8 mouse cellular contexts compared by ENCODE assay signal in genomic region chr10:85103085-85103885, GRCm38 (mm10). TPM values are rescaled to one million over a fixed set of nuclear protein-coding genes. Genes with fewer than 3 reads are reported as not detected.
A peak's percentile ranks its signal among the peaks of the same experiment; 100 is the strongest.
DNase-seq lines count a peak whose midpoint lies in the region; ATAC-seq and TF ChIP-seq lines count a peak whose summit lies in the region.

No protein-coding gene starts in this region.

- peak overlapping the region; percentile 93 for H3K27ac ChIP-seq in hindbrain, postnatal 0 days
- H3K27ac ChIP-seq in midbrain, embryonic 16.5 days (ENCODE audit: low read length): peak overlapping the region; percentile 86

- H3K4me2 ChIP-seq in hindbrain, postnatal 0 days (ENCODE audit: low read depth, low read length): peak overlapping the region; percentile 76
- peak overlapping the region; percentile 96 for H3K4me2 ChIP-seq in midbrain, embryonic 16.5 days (ENCODE audit: low read length)

- TF ChIP-seq CTCF in hindbrain, postnatal 0 days (IDR thresholded peaks at IDR 0.05; ENCODE audit: low read depth): peak; percentile 14; the same call in 1 of the 2 replicates

- H3K9me3 ChIP-seq in hindbrain, postnatal 0 days (ENCODE audit: low read length): no peaks in the 10 kb centered on the region
- no peaks in the 10 kb centered on the region for H3K9me3 ChIP-seq in midbrain, embryonic 16.5 days (replicated peaks; ENCODE audit: control insufficient read depth, low read length, poor library complexity, severe bottlenecking)

- H3K4me3 ChIP-seq in hindbrain, postnatal 0 days (ENCODE audit: low read length): peak overlapping the region; percentile 95
- H3K4me3 ChIP-seq in midbrain, embryonic 16.5 days (ENCODE audit: low read depth, low read length): peak overlapping the region; percentile 100

- peak overlapping the region; percentile 92 for H3K9ac ChIP-seq in hindbrain, postnatal 0 days (replicated peaks; ENCODE audit: low read length)
- H3K9ac ChIP-seq in midbrain, embryonic 16.5 days (ENCODE audit: low read depth, low read length): peak overlapping the region; percentile 92

- under 1% methylated on average over 32 of the region's 34 CpGs for WGBS in hindbrain, postnatal 0 days
- WGBS in midbrain, embryonic 16.5 days: under 1% methylated on average over 34 of the region's 34 CpGs

- no peaks in the 10 kb centered on the region for H3K27me3 ChIP-seq in hindbrain, postnatal 0 days (ENCODE audit: insufficient read depth, low read length)
- no peaks in the 10 kb centered on the region for H3K27me3 ChIP-seq in midbrain, embryonic 16.5 days (ENCODE audit: control insufficient read depth, insufficient read depth, low read depth, low read length)

- DNase-seq in thymus, adult 18-20 months: peak; percentile 22 to 42
- DNase-seq in thymus, postnatal 14 days: no peak
- DNase-seq in cerebellum, postnatal 14 days: peak; percentile 44 to 45
- DNase-seq in frontal cortex, postnatal 36 days (ENCODE audit: low spot score in 2 of 2): peak; percentile 16 to 40
- peak; percentile 35 for DNase-seq in hindbrain, postnatal 0 days (ENCODE audit: low spot score)
- DNase-seq in liver: peak; percentile 24
- peak; percentile 8 to 11 for DNase-seq in spleen, postnatal 14 days (ENCODE audit: low spot score in 2 of 2)

- H3K36me3 ChIP-seq in hindbrain, postnatal 0 days (ENCODE audit: insufficient read depth, low read length): no peaks in the 10 kb centered on the region
- no peaks in the 10 kb centered on the region for H3K36me3 ChIP-seq in midbrain, embryonic 16.5 days (ENCODE audit: control insufficient read depth, insufficient read depth, low read length)

- H3K4me1 ChIP-seq in hindbrain, postnatal 0 days (ENCODE audit: insufficient read depth, low read length): no peaks in the 10 kb centered on the region
- H3K4me1 ChIP-seq in midbrain, embryonic 16.5 days (ENCODE audit: control insufficient read depth, insufficient read depth, low read length): peaks cover 19% of the 10 kb centered on the region

- peak; percentile 16; the same call in 1 of the 2 replicates for ATAC-seq in hindbrain, postnatal 0 days
- ATAC-seq in midbrain, embryonic 16.5 days: peak; percentile 23

RNA-seq across cellular contexts. Expression of gene Tmem263, which starts 0.9 kb away (rescaled TPM):
- total RNA-seq in hindbrain, postnatal 0 days (2014; rRNA removed): 20.4 and 21.1 TPM in 2 replicates
- polyA plus RNA-seq in hindbrain, postnatal 0 days (2015; fragmentation: Nextera tagmentation; extraction: Ambion mirVana): 46.9 and 48.6 TPM in 2 replicates
- polyA plus RNA-seq in midbrain, embryonic 16.5 days (2015; fragmentation: Nextera tagmentation; extraction: Ambion mirVana): 54.4 and 61.5 TPM in 2 replicates

RNA-seq across cellular contexts. Expression of gene Fhl4, which starts 1.0 kb away (rescaled TPM):
- 1.2 TPM in 2 replicates for total RNA-seq in hindbrain, postnatal 0 days (2014; rRNA removed)
- 2.1 TPM in 2 replicates for polyA plus RNA-seq in hindbrain, postnatal 0 days (2015; fragmentation: Nextera tagmentation; extraction: Ambion mirVana)
- 2.4 and 2.6 TPM in 2 replicates for polyA plus RNA-seq in midbrain, embryonic 16.5 days (2015; fragmentation: Nextera tagmentation; extraction: Ambion mirVana)

RNA-seq across cellular contexts. Expression of gene Mterf2, which starts 24.5 kb away (rescaled TPM):
- total RNA-seq in hindbrain, postnatal 0 days (2014; rRNA removed): 9.8 and 16.3 TPM in 2 replicates
- polyA plus RNA-seq in hindbrain, postnatal 0 days (2015; fragmentation: Nextera tagmentation; extraction: Ambion mirVana): 20.0 and 22.8 TPM in 2 replicates
- polyA plus RNA-seq in midbrain, embryonic 16.5 days (2015; fragmentation: Nextera tagmentation; extraction: Ambion mirVana): 25.1 and 27.7 TPM in 2 replicates
